Mouse (Mus musculus): ENCODE data around the gene Slc9b1.

DNA sequence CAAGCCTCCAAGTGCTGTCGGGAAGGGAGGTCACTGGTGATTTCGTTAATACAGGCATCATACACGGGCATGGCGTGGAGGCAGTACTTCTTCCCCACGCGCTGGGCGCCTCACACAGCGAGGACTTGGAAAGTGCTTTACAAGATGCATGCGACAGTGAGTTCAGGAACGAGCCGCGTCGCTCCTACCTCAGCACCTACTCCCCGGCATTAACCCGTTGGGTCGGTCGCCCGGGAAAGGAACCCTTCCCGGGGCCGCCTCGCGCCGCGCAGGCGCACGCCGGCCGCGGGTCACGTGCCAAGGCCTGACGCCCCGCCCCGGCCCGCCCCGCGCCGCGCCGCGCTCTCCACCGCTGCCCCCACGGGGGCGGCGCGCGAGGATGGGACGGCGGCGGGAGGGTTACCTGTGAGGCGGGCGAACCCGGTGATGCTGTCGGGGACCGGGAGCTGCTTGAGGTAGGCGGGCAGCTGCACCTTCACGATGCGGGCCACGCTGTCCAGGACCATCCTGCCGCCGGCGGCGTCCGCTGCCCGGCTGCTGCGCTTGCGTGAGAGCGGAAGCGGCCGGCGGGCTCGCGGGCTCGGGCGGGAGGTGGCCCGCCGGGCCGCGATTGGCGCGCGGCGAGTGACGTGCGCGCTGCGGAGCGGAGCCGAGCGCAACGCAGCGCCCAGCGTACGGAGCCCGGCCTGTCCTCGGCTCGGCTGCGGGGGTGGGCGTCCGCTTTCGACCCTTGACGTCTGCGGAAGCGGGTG, 75.2 kb downstream of the Slc9b1 start:
- no peak for TF ChIP-seq GATA1 (IDR thresholded peaks at IDR 0.05; ENCODE audit: low read length)
- no peak for TF ChIP-seq TAL1 (IDR thresholded peaks at IDR 0.05; ENCODE audit: low read length)

All from erythroblast, embryonic 14.5 days (primary cell).